Mouse (Mus musculus): ENCODE measurements around the gene Rnls. TPM values are rescaled to one million over a fixed set of nuclear protein-coding genes. Genes with fewer than 3 reads are reported as not detected.

Rnls gene
- total RNA-seq, 2 experiments from 2014 or later = 15.3 to 18.0 TPM

DNA sequence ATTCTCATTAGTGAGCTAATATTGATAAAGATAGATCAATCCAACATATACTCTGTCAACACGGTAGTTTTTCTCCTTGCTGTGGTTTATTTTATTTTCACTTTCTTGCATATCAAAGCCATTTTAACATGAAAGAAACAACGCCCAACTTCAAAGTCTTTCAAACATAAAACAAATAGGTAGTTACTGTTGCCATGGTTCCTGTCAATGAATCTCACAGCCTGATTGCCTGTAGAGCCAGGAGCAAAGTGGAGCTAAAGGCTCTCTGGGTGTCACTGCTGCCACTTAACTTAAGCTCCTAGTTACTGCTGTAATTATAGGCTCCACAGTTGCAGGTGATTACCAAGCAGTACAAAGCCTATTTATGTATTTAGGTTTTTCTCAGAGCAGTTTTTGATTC lies 126.8 kb downstream of the Rnls start:
- DNase-seq (ENCODE audit: low spot score) = no peak
- intact Hi-C loops (cut with DNase I) = no loop called here

DNA sequence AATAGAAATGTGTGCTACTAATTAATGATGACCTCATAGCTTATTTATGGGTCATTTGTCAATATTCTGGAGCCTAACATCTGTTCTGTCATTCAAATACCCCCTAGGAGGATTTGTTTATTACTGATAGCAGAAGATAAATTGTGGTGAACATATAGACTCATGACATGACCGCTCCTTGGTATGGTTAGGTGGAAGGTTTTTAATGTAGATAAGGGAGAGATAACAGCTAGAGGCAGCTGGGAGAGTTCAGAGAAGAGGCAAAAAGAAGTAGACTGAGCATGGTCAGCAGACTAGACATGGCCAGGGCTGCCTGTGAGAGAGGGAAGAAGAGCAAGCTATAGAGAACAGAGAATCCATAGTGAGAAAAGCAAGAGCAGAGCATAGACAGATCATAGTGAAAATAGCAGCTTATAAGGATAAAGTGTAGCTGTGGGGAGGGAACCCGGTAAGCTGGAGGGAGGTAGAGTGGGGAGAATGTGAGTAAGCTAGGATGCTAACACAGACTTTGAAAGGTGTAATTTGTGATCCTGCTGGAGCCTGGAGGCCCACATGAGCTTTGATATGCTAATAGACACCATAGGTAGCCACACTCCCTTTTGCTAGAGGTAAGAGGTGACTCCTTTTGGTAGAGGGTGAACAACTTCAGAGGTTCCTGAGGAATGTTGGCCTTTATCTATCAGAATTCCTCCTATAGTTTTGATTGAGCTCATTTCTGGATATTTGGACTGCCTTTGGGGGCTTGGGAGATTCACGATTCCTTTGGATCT lies 127.7 kb downstream of the Rnls start:
- no peak for DNase-seq (ENCODE audit: low spot score)
- intact Hi-C loops (cut with DNase I) = no loop called here

- no peak for DNase-seq (ENCODE audit: low spot score)
- intact Hi-C loops (cut with DNase I) = no loop called here
These were observed 129.7 kb downstream of the Rnls start for GRCm38 (mm10) chr19:33262421-33262820.

DNA sequence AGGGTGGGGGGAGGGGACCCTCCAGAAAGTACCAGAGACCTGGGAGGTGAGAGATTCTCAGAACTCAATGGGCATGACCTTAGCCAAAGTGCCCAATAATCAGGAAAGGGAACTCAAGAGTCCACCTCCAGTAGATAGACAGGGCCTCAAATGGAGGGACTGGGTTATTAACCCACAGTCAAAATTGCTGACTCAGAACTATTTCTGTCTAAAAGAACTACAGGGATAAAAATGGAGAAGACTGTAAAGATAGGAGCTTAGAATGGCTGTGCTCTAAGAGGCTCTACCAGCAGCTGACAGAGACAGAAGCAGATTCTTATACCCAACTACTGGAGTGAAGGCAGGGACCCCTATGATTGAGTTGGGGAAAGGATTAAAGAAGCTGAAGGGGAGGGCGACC lies 132.9 kb downstream of the Rnls start:
- intact Hi-C loops (cut with DNase I) = no loop called here
- no peak for DNase-seq (ENCODE audit: low spot score)

GRCm38 (mm10) chr19:33253893-33254292 lies 138.2 kb downstream of the Rnls start:
- DNase-seq (ENCODE audit: low spot score) = no peak
- intact Hi-C loops (cut with DNase I) = no loop called here

DNA sequence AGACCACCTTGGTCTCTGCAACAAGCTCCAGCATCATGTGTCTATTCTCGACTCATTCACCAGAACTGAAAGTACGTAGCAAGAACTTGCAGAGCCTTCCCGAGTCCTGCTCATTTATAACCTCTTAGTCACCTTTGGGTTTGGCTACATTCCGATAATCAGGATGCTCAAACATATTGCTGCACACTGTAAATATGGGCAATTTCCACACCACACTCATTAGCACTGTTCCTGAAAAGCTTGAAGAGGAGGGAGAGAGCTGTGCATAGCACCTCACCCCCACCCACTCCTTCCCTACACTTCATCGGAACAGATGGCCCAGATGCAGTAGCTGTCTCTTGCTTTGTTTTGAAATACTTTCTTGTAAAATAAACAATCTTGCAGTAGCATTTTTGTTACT lies 139.9 kb downstream of the Rnls start:
- no peak for DNase-seq (ENCODE audit: low spot score)

GRCm38 (mm10) chr19:33244196-33244595 lies 147.9 kb downstream of the Rnls start:
- intact Hi-C loops (cut with DNase I) = no loop called here
- no peak for DNase-seq (ENCODE audit: low spot score)

More for the DNA sequence above, 139.9 kb downstream of the Rnls start:
- intact Hi-C loops (cut with DNase I) = no loop called here

DNA sequence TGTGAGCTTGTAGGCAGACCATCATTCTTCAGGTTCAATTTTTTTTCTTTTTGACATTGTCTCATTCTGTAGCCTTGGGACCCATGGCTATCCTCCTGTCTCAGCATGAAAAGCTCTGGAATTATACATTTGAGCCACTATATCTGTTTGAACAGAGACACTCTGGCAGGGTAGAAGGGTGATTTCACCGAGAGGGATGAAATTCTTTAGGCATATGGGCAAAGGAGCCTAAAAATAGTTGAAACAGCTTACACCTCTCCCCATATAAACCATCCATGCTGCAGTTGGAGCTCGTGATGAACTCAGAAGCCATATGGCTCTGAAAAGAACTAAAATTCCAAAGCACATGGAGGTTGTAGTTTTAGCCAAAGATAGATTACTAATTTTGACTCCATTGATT lies 151.7 kb downstream of the Rnls start:
- DNase-seq (ENCODE audit: low spot score) = no peak
- intact Hi-C loops (cut with DNase I) = no loop called here

DNA sequence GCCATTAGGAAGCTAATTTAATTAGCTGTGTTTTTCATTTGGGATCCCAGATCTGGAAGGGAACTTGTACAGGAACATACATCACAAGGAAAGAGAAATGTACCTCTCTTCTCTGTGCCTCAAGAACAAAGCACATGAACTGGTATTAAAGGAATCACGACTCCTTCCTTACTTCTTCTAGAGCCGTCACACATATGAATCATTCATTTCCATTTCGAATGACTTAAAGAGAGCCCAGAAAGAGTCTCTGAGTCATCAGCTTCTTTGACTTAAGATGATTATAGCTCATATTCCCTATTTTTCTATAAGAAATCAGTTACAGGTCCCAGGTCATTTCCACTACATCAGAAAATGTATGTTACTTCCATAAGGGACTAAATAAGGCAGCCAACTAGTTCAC lies 159.2 kb downstream of the Rnls start:
- intact Hi-C loops (cut with DNase I) = no loop called here
- DNase-seq (ENCODE audit: low spot score) = no peak

GRCm38 (mm10) chr19:33231303-33231702 lies 160.8 kb downstream of the Rnls start:
- intact Hi-C loops (cut with DNase I) = no loop called here

GRCm38 (mm10) chr19:33227004-33227403 lies 165.1 kb downstream of the Rnls start:
- DNase-seq (ENCODE audit: low spot score) = no peak
- intact Hi-C loops (cut with DNase I) = loop anchor here (1.0 to 5.0 kb wide), 2 partner anchors 140 to 512 kb away; no protein-coding TSS in a partner anchor

More at GRCm38 (mm10) chr19:33231303-33231702, 160.8 kb downstream of the Rnls start:
- DNase-seq (ENCODE audit: low spot score) = no peak

- DNase-seq (ENCODE audit: low spot score) = no peak
- intact Hi-C loops (cut with DNase I) = loop anchor here (1.0 to 5.0 kb wide), 2 partner anchors 141 to 477 kb away; no protein-coding TSS in a partner anchor
These were observed 166.0 kb downstream of the Rnls start for GRCm38 (mm10) chr19:33225858-33226705.

DNA sequence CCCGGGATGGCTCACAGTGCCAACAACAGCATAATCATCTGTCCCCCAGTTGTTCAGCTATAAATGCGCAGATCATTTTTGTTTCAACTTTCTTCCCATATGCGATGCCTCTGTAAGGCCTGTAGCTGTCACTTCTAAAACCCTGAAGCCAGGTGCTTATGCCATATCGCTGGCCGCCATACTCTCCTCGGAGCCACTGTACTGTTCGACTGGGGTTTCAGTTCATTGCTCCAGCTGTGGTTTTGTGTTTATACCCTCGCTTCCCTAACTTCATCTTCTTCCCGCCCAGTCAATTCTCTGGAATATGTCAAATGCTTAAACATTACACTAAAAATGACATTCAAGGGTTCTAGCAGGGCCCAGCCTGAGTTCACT lies 167.1 kb downstream of the Rnls start:
- intact Hi-C loops (cut with DNase I) = loop anchor here (5.0 kb wide), 1 partner anchor 142 kb away; no protein-coding TSS in a partner anchor
- no peak for DNase-seq (ENCODE audit: low spot score)

DNA sequence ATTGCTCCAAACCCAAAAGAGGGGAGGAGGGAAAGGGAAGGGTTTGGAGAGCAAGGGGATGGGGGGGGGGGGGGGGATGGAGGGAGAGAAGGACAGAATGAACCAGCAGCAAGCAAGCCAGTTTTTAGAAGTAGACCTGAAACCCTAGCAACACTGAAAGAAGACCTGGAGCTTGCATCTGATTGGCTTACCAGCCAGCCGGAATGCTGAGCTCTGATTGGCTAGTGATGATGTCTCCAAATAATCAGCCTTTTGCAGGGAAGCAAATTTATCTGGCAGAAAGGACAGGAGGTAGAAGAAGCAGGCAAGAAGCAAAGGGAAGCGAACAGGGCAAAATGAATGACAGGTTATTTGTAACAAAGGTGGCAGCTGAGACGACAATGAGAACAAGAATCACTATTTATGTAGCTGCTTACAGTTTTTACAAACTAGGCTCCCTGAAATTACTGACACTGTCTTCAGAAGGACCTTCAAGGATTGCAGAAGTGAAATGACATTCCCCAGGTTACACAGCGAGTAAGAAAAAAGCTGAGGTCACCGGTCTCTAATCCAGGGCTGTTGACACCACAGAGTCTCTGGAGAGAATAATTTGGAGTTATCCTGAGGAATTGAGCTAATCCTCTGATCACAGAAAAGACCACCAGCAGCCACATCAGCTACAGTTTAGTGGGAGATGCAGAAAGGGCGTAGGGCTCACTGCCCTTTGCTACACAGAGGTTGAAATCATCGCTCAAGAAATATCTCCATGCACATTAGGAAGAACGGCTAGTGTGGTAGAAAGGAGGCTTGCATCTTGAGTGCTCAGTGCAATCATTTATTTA lies 167.7 kb downstream of the Rnls start:
- intact Hi-C loops (cut with DNase I) = loop anchor here (5.0 kb wide), 2 partner anchors 102 to 143 kb away; no protein-coding TSS in a partner anchor

DNA sequence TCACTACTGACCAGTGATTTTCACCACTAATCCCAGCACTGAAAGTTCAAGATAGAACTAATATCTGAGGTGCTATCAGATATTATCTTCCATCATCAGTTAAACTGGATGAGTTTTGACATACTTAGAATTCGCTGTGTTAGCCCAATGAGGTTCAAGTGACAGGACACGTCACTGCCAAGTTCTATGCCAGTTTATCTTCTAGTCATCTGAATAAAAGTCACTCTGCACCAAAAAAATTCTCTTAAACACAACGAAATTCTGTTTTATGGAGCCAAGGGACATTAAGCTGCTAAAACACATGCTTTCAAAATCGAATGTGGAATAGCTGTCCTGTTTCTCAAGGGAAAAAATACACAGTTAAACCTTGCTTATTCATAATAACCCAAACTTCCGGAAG lies 168.3 kb downstream of the Rnls start:
- no peak for DNase-seq (ENCODE audit: low spot score)
- intact Hi-C loops (cut with DNase I) = loop anchor here (5.0 kb wide), 1 partner anchor 101 kb away; no protein-coding TSS in a partner anchor

More for the DNA sequence above, 167.7 kb downstream of the Rnls start:
- no peak for DNase-seq (ENCODE audit: low spot score)

GRCm38 (mm10) chr19:33223276-33223675 lies 168.8 kb downstream of the Rnls start:
- DNase-seq (ENCODE audit: low spot score) = no peak
- intact Hi-C loops (cut with DNase I) = loop anchor here (5.0 kb wide), 1 partner anchor 101 kb away; no protein-coding TSS in a partner anchor

DNA sequence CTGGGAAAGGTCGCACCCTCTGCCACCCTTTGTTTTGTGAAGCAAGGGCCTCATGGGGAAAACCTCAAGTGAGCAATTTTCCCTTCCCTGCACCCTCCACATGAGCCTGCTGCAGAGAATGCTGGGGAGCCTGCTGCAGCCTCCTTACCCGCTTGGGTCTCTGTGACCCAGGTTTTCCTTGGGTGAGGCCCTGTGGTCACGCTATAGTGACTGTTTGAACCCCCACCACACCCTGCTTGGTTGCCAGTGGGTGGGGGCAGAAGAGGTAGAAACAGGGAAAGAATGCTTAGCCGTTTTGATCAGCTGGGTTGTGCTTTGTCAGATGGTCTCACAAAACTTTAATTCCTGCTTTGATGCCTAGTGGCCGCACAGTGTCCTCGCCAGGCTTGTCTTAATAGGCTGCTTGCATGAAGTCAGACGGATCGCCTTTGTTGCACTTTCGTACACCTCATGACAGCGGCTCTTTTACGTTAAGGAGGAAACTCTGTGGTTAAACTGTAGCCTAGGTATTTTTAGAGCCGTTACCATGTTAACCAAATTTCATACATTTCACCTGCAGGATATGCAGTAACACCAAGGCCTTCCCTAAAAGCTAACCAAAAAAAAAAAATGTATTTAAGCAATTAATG lies 169.4 kb downstream of the Rnls start:
- intact Hi-C loops (cut with DNase I) = loop anchor here (5.0 kb wide), 1 partner anchor 100 kb away; no protein-coding TSS in a partner anchor

GRCm38 (mm10) chr19:33217791-33218300 lies 174.2 kb downstream of the Rnls start:
- no peak for DNase-seq (ENCODE audit: low spot score)
- intact Hi-C loops (cut with DNase I) = no loop called here

More for the DNA sequence above, 169.4 kb downstream of the Rnls start:
- no peak for DNase-seq (ENCODE audit: low spot score)

DNA sequence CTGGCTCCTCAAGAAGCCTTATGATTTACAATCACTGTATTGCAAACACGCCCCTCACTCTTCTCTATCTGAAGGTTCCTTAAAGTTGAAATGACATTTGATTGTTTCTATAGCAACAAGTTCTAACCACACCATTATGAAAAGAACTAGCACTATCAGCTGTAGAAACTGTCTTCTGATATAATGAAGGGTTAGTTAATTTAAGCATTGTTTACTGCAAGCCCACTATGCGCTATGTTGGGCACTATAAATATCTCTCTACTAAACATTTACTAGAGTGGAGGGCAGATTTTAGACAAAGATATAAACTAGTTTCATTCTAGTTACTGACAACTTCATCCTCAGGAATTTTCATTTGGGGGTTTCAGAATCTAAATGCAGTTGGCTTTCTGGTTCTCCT lies 182.4 kb downstream of the Rnls start:
- intact Hi-C loops (cut with DNase I) = no loop called here
- DNase-seq (ENCODE audit: low spot score) = no peak

Data from heart, postnatal 25 days (tissue).